Mouse (Mus musculus): ENCODE data around the gene Arpc5l.

Arpc5l gene

GRCm38 (mm10) chr2:39004880-39005435 lies at the start of gene Arpc5l:
Gene Arpc5l (plus strand): TSS chr2:39005348.
- DNase-seq (ENCODE audit: low spot score), result peak; percentile 81

- no peak for DNase-seq (ENCODE audit: low spot score)
Observed at GRCm38 (mm10) chr2:38956062-38956461, 49.1 kb upstream of the Arpc5l start.

DNA sequence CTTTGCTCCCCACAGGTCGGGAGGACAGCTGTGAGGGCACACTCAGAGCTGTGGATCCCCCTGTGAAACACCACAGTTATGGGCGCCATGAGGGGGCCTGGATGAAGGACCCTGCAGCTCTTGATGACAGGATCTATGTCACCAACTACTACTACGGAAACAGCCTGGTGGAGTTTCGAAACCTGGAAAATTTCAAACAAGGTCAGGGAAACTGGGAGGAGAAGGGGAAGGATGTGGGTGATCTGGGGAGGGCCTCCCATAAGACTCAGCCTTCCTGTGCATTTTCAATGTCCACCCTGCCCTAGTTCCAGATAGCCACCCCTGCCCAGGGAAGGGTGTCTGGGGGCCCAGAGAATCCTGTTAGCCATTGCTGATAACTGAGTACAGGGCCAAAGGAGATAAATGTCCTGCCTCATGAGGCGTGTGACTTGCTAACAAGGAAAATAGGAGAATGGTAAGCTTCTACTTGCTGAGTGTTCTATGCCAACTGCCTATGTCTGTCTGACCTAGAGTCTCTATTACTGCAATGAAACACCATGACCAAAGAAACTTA lies 47.4 kb upstream of the Arpc5l start:
- DNase-seq (ENCODE audit: low spot score), result no peak

DNA sequence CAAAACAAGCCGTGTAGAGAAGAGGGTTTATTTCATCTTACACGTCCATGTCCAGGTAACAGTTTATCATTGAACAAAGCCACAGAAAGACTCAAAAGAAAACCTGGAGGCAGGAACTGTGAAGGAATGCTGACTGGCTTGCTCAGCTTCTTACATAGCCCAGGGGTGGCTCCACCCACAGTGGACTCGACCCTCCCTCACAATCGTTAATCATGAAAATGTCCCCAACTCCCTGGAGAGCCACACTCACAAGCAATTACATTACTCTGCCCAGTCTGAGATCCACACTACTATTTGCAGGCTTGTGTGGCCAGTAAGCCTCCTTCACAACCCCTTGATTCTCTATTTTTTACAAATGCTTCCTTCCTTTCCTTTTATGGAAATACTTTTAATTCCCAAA lies 41.0 kb upstream of the Arpc5l start:
- DNase-seq (ENCODE audit: low spot score), result no peak

GRCm38 (mm10) chr2:38969650-38970049 lies 35.5 kb upstream of the Arpc5l start:
- DNase-seq (ENCODE audit: low spot score), result no peak

GRCm38 (mm10) chr2:38970057-38970456 lies 35.1 kb upstream of the Arpc5l start:
- no peak for DNase-seq (ENCODE audit: low spot score)

GRCm38 (mm10) chr2:38973223-38973622 lies 31.9 kb upstream of the Arpc5l start:
- DNase-seq (ENCODE audit: low spot score), result no peak

- no peak for DNase-seq (ENCODE audit: low spot score)
Observed at GRCm38 (mm10) chr2:38973701-38974100, 31.4 kb upstream of the Arpc5l start.

- no peak for DNase-seq (ENCODE audit: low spot score)
Observed at GRCm38 (mm10) chr2:38974171-38974570, 31.0 kb upstream of the Arpc5l start.

DNA sequence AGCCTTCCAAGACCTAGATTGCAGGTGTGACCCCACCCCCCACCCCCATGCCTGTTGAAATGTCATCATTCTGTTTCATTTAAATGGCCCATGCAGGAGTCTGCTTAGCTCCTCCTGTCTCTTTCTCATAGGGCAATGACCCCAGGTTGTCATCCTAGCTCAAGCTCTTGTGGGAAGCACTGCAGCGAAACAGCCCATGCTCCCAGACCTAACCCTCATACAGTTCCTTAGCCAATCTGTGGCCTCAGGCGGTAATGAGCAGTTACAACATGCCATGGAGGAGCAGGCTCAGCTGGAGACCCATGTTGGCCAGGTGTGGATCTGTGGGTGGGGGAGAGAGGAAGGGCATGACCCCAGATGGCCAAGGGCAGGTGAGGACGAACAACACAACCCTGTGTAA lies 30.0 kb upstream of the Arpc5l start:
- no peak for DNase-seq (ENCODE audit: low spot score)

GRCm38 (mm10) chr2:38975941-38976805 lies 29.0 kb upstream of the Arpc5l start:
- no peak for DNase-seq (ENCODE audit: low spot score)

GRCm38 (mm10) chr2:38977837-38978236 lies 27.3 kb upstream of the Arpc5l start:
- no peak for DNase-seq (ENCODE audit: low spot score)

GRCm38 (mm10) chr2:38983456-38983855 lies 21.7 kb upstream of the Arpc5l start:
- no peak for DNase-seq (ENCODE audit: low spot score)

GRCm38 (mm10) chr2:38986580-38986979 lies 18.6 kb upstream of the Arpc5l start:
- no peak for DNase-seq (ENCODE audit: low spot score)

DNA sequence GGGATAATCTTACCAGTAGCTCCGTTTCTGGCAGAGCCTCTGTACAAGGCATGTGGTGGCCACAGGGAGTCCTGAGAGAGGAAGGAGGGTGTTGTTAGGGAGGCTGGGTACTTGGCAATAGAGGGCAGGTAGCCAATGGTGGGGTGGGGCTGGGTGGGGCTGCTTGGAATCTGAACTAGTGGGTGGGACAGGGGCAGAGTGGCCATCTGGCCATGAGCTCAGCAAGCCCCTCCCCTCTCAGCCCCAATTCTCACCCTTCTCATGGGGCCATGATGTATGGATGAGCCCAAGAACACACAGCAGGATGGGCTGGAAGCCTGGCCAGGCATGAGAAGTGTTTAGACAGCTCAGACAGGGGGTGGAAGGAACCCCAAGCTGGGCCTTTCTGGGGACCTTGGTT lies 17.8 kb upstream of the Arpc5l start:
- no peak for DNase-seq (ENCODE audit: low spot score)

- DNase-seq (ENCODE audit: low spot score), result no peak
Observed at GRCm38 (mm10) chr2:38987803-38988510, 17.2 kb upstream of the Arpc5l start.

DNA sequence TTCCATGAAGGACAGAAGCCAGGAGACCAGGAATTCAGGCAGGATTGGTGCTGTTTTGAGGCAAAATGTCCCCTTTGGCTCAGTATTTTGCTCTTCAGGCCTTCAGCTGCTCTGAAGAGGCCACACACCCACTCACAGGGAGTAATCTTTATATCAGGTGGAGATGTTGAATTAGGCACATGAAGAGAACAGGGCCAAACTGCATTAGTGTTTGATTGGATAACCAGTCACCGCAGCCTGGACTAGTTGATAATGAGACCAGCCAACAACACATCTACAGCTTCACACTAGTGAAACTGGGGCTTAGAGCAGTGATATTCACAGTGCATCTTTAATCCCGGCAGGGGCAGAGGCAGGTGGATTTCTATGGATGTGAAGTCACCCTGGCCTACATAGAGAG lies 16.2 kb upstream of the Arpc5l start:
- no peak for DNase-seq (ENCODE audit: low spot score)

DNA sequence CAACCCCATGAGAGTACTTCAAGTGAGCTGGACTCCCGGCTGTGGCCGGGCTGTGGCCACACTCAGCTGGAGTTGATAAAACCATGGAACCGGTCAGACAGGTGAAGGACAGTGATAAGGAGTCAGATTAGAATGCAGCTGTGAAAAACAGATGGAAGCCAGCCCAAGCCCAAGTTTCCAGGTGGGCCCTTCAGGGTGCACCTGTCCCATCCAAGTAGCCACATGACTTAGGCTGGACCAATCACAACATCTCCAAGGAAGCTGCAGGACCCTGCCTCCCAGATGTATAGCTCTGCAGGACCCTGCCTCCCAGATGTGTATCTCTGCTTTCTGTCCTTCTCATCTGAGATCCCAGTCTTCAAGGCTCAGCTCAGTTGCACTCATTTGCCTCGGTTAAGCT lies 13.1 kb upstream of the Arpc5l start:
- DNase-seq (ENCODE audit: low spot score), result no peak

DNA sequence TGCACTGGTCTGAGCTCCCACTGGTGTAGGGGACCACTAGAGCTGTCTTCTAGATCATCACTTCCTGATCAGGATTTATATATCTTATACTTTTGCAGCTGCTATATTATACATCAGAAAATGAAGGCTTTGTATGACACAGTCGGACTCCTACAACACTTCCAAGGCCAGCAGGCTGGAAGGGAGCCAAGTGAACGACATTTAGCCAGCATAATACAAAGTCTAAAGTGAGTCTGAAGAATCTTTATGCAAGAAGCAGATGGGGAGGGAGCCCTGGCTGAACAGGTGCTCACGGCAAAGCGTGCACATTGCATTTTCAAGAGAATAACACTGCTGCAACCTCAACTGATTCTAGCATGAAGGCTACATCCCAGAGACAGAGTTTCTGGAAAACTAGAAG lies 12.7 kb upstream of the Arpc5l start:
- no peak for DNase-seq (ENCODE audit: low spot score)

GRCm38 (mm10) chr2:38997386-38998374 lies 7.5 kb upstream of the Arpc5l start, which contains the start of gene Wdr38:
Gene Wdr38 (plus strand): TSS chr2:38997476.
- peak; percentile 88 for DNase-seq (ENCODE audit: low spot score)

GRCm38 (mm10) chr2:38999381-38999780 lies 5.8 kb upstream of the Arpc5l start:
- no peak for DNase-seq (ENCODE audit: low spot score)
